Mouse (Mus musculus) spleen, adult 2 months (tissue): ENCODE measurements around the gene 1110057P08Rik.

Experiments
- CTCF ChIP-seq: fragments of 200-500 bp; IDR thresholded peaks from 2 replicates; pipeline ENCODE4 v1.5.1; 2011; ENCODE audit warnings: mild to moderate bottlenecking, inconsistent platforms; ENCODE audit not compliant: insufficient read depth, insufficient read length, insufficient replicate concordance; ENCODE audit errors: extremely low read depth
- POLR2A ChIP-seq: fragments of 200-500 bp; IDR thresholded peaks from 2 replicates; pipeline ENCODE4 v1.6.1; 2011; ENCODE audit warnings: low read depth, low read length, inconsistent platforms

DNA sequence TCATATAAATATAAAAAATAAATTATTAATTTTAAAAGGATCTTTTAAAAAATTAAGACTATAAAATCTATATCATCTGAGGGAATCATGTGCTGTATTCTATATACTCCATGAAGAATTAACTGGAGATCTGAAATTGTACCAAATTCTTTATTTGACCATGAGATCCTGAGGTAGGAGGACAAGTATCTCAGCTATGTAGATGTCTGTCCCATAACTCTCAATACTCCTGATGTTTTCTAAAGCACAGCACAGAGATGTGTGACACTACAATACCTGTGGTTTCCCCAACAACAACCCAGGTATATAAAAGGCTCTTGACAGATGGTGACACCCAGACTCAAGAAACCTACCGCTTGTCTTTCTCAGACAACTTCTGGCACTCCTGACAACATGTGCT lies 34.0 kb upstream of the 1110057P08Rik start, which contains the start of gene Gm6358:
- TF ChIP-seq CTCF (no peak), POLR2A (no peak)
